Mouse (Mus musculus): ENCODE data around the gene Pih1d3. TPM values are rescaled to one million over a fixed set of nuclear protein-coding genes. Genes with fewer than 3 reads are reported as not detected.

Gene Pih1d3
- polyA plus RNA-seq (2014; fragmentation: Nextera tagmentation; extraction: Ambion mirVana): not detected in 2 replicates

DNA sequence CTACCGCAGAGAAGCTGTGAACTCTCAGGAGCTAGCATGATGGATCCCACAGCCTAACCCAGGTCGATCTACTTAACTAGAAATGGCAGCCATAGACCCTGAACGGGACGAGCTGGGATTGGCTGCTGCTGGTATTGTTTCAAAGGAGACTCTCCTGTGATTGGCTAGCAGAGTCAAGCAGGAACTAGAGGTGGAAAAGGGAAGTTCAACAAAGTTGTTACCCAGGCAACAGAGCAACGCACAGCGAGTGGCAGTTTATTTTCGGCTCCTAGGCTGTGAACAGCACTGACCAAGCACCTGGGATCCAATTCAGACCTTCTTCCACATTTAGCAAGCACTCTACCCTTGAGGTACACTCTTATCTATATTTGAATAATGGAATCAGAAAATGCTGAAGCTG, at the start of gene Pih1d3, which contains the start of gene 4931428L18Rik:
Gene Pih1d3, plus strand, starts transcription at position 275 of the 400 bp plus-strand sequence.
Gene 4931428L18Rik, minus strand, starts transcription at position 121 of the 400 bp plus-strand sequence.
- 88% methylated on average over 7 of the region's 7 CpGs for WGBS
- H3K9ac ChIP-seq: no peak within 1 kb of the TSS
- H3K36me3 ChIP-seq (replicated peaks; ENCODE audit: control insufficient read depth, insufficient read depth): no peaks in the 10 kb centered on the region
- no peaks in the 10 kb centered on the region for H3K9me3 ChIP-seq (ENCODE audit: control insufficient read depth, low read length)
- DNase-seq (ENCODE audit: low spot score) (no peak), ATAC-seq (ENCODE audit: low FRiP score) (no peak)
- no peak within 1 kb of the TSS for H3K27ac ChIP-seq
- no peak within 1 kb of the TSS for H3K4me2 ChIP-seq (replicated peaks)
- H3K27me3 ChIP-seq (ENCODE audit: control insufficient read depth, insufficient read depth, low read length): no peaks in the 10 kb centered on the region
- no peak within 1 kb of the TSS for H3K4me3 ChIP-seq (replicated peaks; ENCODE audit: low read length)
- H3K4me1 ChIP-seq (replicated peaks; ENCODE audit: control insufficient read depth, insufficient read depth, low read length): no peaks in the 10 kb centered on the region

GRCm38 (mm10) chr1:31175401-31175800, 47.2 kb upstream of the Pih1d3 start:
- DNase-seq (ENCODE audit: low spot score): no peak
- Histone ChIP-seq H3K4me2 (replicated peaks) (no peak overlapping the region), H3K4me3 (replicated peaks; ENCODE audit: low read length) (no peak overlapping the region), H3K27ac (no peak overlapping the region), H3K4me1 (replicated peaks; ENCODE audit: control insufficient read depth, insufficient read depth, low read length) (no peaks in the 10 kb centered on the region), H3K36me3 (replicated peaks; ENCODE audit: control insufficient read depth, insufficient read depth) (no peaks in the 10 kb centered on the region), H3K27me3 (ENCODE audit: control insufficient read depth, insufficient read depth, low read length) (no peaks in the 10 kb centered on the region), H3K9me3 (ENCODE audit: control insufficient read depth, low read length) (no peaks in the 10 kb centered on the region), H3K9ac (no peak overlapping the region)
- WGBS: 80% methylated on average over 3 of the region's 3 CpGs
- ATAC-seq (ENCODE audit: low FRiP score): no peak

DNA sequence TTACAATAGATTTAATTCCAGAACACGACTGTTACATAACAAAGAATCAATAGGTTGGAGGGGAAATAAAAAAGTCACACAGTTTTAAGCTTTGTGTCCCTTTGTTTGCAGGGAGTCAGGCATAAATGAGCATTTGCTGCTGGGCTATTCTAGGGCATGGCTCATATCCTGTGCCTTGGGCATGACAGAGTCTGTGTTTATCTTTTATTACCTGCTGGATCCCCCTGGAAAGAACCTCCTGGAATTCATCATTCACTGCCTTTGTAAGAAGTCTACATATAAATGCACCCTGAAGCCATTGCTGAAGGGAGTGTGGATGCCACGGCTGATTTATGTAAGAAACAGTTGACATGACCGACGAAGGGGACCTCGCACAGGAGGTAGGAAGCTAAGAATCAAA, 46.5 kb upstream of the Pih1d3 start, which contains the start of gene Lgsn:
Gene Lgsn, plus strand, starts transcription at position 301 of the 400 bp plus-strand sequence.
- Histone ChIP-seq H3K27me3 (ENCODE audit: control insufficient read depth, insufficient read depth, low read length) (no peaks in the 10 kb centered on the region), H3K4me2 (replicated peaks) (no peak within 1 kb of the TSS), H3K36me3 (replicated peaks; ENCODE audit: control insufficient read depth, insufficient read depth) (no peaks in the 10 kb centered on the region), H3K9ac (no peak within 1 kb of the TSS), H3K27ac (no peak within 1 kb of the TSS), H3K4me1 (replicated peaks; ENCODE audit: control insufficient read depth, insufficient read depth, low read length) (no peaks in the 10 kb centered on the region), H3K4me3 (replicated peaks; ENCODE audit: low read length) (no peak within 1 kb of the TSS), H3K9me3 (ENCODE audit: control insufficient read depth, low read length) (no peaks in the 10 kb centered on the region)
- DNase-seq (ENCODE audit: low spot score): no peak
- ATAC-seq (ENCODE audit: low FRiP score): no peak
- WGBS: 76% methylated on average over 5 of the region's 5 CpGs

DNA sequence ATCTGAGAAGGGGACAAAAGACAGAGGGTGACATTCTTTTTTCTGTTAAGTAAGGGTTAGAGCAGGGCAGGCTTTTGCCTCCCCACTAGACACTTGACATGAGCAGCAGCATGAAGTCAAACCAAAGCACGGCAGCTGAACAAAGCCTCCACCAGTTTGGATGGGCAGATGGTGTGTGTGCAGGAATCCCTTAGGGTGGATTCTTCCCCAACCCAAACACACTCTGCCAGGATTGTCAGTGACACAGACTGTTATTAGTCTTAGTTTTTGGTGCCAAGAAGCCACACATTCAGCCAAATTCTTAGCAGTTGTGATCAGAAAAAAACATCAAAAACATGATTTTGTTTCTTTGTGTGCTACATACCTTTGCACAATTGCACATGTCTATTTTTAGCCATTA, 44.4 kb upstream of the Pih1d3 start:
- ATAC-seq (ENCODE audit: low FRiP score) (peak; percentile 43; the same call in 1 of the 2 replicates), DNase-seq (ENCODE audit: low spot score) (peak; percentile 31)
- H3K27me3 ChIP-seq (ENCODE audit: control insufficient read depth, insufficient read depth, low read length): no peaks in the 10 kb centered on the region
- H3K4me2 ChIP-seq (replicated peaks): no peak overlapping the region
- peak overlapping the region; percentile 33; the same call in 1 of the 2 replicates for H3K27ac ChIP-seq
- no peak overlapping the region for H3K4me3 ChIP-seq (replicated peaks; ENCODE audit: low read length)
- H3K4me1 ChIP-seq (replicated peaks; ENCODE audit: control insufficient read depth, insufficient read depth, low read length): no peaks in the 10 kb centered on the region
- H3K9me3 ChIP-seq (ENCODE audit: control insufficient read depth, low read length): no peaks in the 10 kb centered on the region
- H3K9ac ChIP-seq: no peak overlapping the region
- 26% methylated on average over 1 of the region's 1 CpGs for WGBS
- no peaks in the 10 kb centered on the region for H3K36me3 ChIP-seq (replicated peaks; ENCODE audit: control insufficient read depth, insufficient read depth)

DNA sequence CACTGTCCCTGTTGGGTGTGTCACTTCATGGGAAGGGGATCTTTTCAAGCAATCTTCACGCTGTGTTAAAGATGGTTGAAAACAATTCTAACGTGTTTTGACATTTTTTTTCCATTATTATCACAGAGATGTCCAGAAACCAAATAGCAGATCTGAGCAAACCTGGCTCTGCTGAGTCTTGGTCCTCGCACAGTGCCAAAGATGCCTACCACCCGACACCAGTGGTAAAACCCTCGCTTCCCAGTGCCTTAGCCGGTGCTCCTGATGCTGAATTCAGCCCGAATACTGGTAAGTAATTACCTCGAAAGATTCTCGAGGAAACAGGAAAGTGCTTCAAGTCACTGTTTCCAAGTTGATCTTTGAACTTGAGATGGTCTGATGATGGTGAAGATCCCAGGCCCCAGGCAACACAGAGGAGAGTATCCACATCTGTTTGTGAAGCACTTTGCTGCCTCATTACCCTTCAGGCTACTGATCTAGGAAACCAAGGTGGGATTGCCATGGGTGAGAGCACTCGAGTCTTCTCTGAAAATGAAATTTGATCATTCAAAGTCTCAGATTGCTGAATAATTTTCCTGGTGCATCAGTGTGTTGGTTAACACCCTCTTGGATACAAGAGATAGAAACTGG, 32.3 kb upstream of the Pih1d3 start:
- Histone ChIP-seq H3K9ac (no peak overlapping the region), H3K36me3 (replicated peaks; ENCODE audit: control insufficient read depth, insufficient read depth) (no peaks in the 10 kb centered on the region), H3K4me1 (replicated peaks; ENCODE audit: control insufficient read depth, insufficient read depth, low read length) (no peaks in the 10 kb centered on the region), H3K27ac (no peak overlapping the region), H3K27me3 (ENCODE audit: control insufficient read depth, insufficient read depth, low read length) (no peaks in the 10 kb centered on the region), H3K4me2 (replicated peaks) (no peak overlapping the region), H3K9me3 (ENCODE audit: control insufficient read depth, low read length) (no peaks in the 10 kb centered on the region), H3K4me3 (replicated peaks; ENCODE audit: low read length) (no peak overlapping the region)
- ATAC-seq (ENCODE audit: low FRiP score) (no peak), DNase-seq (ENCODE audit: low spot score) (no peak)
- 87% methylated on average over 10 of the region's 10 CpGs for WGBS

GRCm38 (mm10) chr1:31195633-31196032, 27.0 kb upstream of the Pih1d3 start:
- Histone ChIP-seq H3K4me3 (replicated peaks; ENCODE audit: low read length) (no peak overlapping the region), H3K27ac (no peak overlapping the region), H3K9me3 (ENCODE audit: control insufficient read depth, low read length) (no peaks in the 10 kb centered on the region), H3K27me3 (ENCODE audit: control insufficient read depth, insufficient read depth, low read length) (no peaks in the 10 kb centered on the region), H3K4me1 (replicated peaks; ENCODE audit: control insufficient read depth, insufficient read depth, low read length) (no peaks in the 10 kb centered on the region), H3K4me2 (replicated peaks) (no peak overlapping the region), H3K9ac (no peak overlapping the region), H3K36me3 (replicated peaks; ENCODE audit: control insufficient read depth, insufficient read depth) (no peaks in the 10 kb centered on the region)
- ATAC-seq (ENCODE audit: low FRiP score) (no peak), DNase-seq (ENCODE audit: low spot score) (no peak)
- WGBS: 79% methylated on average over 1 of the region's 1 CpGs

DNA sequence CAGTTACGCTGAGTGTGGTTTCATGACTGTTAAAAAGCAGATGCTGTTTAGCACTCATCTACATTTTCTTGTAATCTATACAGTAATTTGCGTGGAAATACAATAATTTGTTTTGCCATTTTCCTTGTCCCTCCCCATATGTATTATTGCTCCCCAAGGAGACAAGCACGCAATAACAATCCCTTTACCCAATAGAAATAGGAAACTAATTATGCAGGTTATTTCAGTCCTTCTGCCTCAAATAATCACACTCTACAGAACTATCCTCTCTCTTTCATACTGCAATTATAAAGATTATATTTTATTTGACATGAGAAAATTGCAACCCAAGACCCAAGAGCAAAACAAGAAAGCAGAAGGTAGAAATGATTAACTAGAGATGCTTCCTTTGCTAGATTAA, 25.7 kb upstream of the Pih1d3 start:
- ATAC-seq (ENCODE audit: low FRiP score): 0 out of 2 replicates have a peak, but pooled peaks have one; percentile 17
- no peaks in the 10 kb centered on the region for H3K9me3 ChIP-seq (ENCODE audit: control insufficient read depth, low read length)
- no peak overlapping the region for H3K9ac ChIP-seq
- no peak overlapping the region for H3K4me3 ChIP-seq (replicated peaks; ENCODE audit: low read length)
- DNase-seq (ENCODE audit: low spot score): no peak
- H3K4me1 ChIP-seq (replicated peaks; ENCODE audit: control insufficient read depth, insufficient read depth, low read length): no peaks in the 10 kb centered on the region
- 65% methylated on average over 3 of the region's 3 CpGs for WGBS
- no peak overlapping the region for H3K27ac ChIP-seq
- no peak overlapping the region for H3K4me2 ChIP-seq (replicated peaks)
- H3K27me3 ChIP-seq (ENCODE audit: control insufficient read depth, insufficient read depth, low read length): no peaks in the 10 kb centered on the region
- no peaks in the 10 kb centered on the region for H3K36me3 ChIP-seq (replicated peaks; ENCODE audit: control insufficient read depth, insufficient read depth)

DNA sequence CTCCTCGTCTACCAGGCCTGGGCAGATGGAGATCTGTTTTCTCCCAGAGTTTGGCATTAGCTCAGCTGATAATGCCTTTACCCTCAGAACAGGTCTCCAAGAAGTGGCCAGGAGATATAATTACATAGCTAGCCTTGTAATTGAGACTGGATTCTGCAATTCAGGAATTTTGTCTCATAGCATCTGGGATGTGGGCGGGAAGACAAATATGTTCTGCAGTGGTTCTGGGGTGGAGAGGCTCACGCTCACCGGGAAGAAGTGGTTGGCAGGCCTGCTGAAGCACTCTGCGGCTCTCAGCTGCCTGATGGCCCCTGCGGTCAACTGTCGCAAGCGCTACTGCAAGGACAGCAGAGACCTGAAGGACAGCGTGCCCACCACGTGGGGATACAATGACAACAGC, 18.9 kb upstream of the Pih1d3 start:
- DNase-seq (ENCODE audit: low spot score) (no peak), ATAC-seq (ENCODE audit: low FRiP score) (no peak)
- Histone ChIP-seq H3K27me3 (ENCODE audit: control insufficient read depth, insufficient read depth, low read length) (no peaks in the 10 kb centered on the region), H3K9ac (no peak overlapping the region), H3K36me3 (replicated peaks; ENCODE audit: control insufficient read depth, insufficient read depth) (no peaks in the 10 kb centered on the region), H3K9me3 (ENCODE audit: control insufficient read depth, low read length) (no peaks in the 10 kb centered on the region), H3K4me2 (replicated peaks) (no peak overlapping the region), H3K4me1 (replicated peaks; ENCODE audit: control insufficient read depth, insufficient read depth, low read length) (no peaks in the 10 kb centered on the region), H3K27ac (no peak overlapping the region), H3K4me3 (replicated peaks; ENCODE audit: low read length) (no peak overlapping the region)
- 92% methylated on average over 10 of the region's 10 CpGs for WGBS

DNA sequence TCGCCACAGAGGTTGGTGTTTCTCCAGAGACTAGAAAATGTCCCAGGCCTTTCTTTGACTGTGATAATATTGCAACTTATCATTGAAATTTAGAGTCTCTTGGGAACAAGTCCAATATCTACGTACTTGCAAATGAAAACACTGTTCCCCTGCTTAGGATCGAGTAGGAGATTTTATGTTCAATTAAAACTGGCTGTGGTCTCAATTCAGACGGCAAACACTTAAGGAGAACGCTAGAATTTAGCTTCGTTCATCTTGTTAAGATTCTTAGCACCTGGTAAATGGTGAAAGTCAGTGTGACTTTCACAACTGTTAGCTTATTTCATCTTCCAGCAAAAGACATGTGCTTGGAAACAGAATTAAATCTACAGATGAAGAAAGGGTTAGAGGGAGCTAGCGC, 17.3 kb upstream of the Pih1d3 start:
- WGBS: 70% methylated on average over 7 of the region's 7 CpGs
- Histone ChIP-seq H3K27ac (no peak overlapping the region), H3K9ac (no peak overlapping the region), H3K9me3 (ENCODE audit: control insufficient read depth, low read length) (no peaks in the 10 kb centered on the region), H3K36me3 (replicated peaks; ENCODE audit: control insufficient read depth, insufficient read depth) (no peaks in the 10 kb centered on the region), H3K4me3 (replicated peaks; ENCODE audit: low read length) (no peak overlapping the region), H3K4me1 (replicated peaks; ENCODE audit: control insufficient read depth, insufficient read depth, low read length) (no peaks in the 10 kb centered on the region), H3K27me3 (ENCODE audit: control insufficient read depth, insufficient read depth, low read length) (no peaks in the 10 kb centered on the region), H3K4me2 (replicated peaks) (no peak overlapping the region)
- DNase-seq (ENCODE audit: low spot score) (no peak), ATAC-seq (ENCODE audit: low FRiP score) (no peak)

DNA sequence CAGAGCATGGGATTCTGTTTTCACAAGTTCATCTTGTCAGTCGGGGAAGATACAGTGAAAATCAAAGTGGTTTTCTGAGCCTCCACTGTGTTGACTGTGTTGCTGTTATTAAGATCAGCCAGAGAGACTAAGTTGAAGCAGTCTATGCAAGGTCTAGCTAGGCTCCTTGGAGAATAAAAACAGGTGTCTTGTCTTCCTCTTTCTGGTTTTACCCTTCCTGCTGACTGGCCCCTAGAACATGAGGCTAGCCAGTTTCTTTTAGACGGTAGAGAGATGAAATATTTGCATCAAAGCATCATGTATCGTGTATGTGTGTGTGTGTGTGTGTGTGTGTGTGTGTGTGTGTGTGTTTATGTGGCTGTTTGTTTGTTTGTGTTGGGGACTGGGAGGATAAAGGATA, 16.9 kb upstream of the Pih1d3 start:
- H3K36me3 ChIP-seq (replicated peaks; ENCODE audit: control insufficient read depth, insufficient read depth): no peaks in the 10 kb centered on the region
- H3K27me3 ChIP-seq (ENCODE audit: control insufficient read depth, insufficient read depth, low read length): no peaks in the 10 kb centered on the region
- H3K4me1 ChIP-seq (replicated peaks; ENCODE audit: control insufficient read depth, insufficient read depth, low read length): no peaks in the 10 kb centered on the region
- DNase-seq (ENCODE audit: low spot score) (no peak), ATAC-seq (ENCODE audit: low FRiP score) (no peak)
- H3K9me3 ChIP-seq (ENCODE audit: control insufficient read depth, low read length): no peaks in the 10 kb centered on the region
- no peak overlapping the region for H3K4me2 ChIP-seq (replicated peaks)
- H3K9ac ChIP-seq: no peak overlapping the region
- no peak overlapping the region for H3K4me3 ChIP-seq (replicated peaks; ENCODE audit: low read length)
- WGBS: 86% methylated on average over 3 of the region's 3 CpGs
- no peak overlapping the region for H3K27ac ChIP-seq
